Mouse (Mus musculus): ENCODE measurements around the gene Gm20431.

DNA sequence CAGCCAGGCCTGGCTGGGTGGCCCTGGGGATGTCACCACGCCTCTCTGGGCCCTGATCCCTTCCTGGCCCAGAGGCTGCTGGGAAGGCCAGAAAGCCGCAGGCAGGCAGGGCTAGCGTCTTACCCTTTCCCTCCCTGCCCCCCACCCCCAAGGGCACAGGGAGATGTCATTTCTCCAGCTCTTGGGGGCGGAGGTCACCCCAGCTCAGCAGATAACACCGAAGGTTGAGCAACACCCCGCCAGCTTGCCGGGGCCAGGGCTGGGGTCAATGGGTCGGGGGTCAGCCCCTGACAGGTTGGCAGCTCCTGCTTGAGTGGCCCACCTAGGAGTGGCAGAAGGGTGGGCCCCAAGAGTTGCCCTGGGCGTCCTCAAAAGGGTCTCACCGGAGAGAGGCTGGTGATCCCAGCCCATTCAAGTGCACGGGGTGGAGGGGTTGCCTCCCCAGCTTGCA lies 26.4 kb upstream of the Gm20431 start:
- TF ChIP-seq EP300 (IDR thresholded peaks at IDR 0.05) (no peak), CTCF (IDR thresholded peaks at IDR 0.05) (no peak)
